Mouse (Mus musculus) heart, adult 9 months (tissue): ENCODE measurements at regions not wholly inside any gene's neighbourhood (a gene's known extent, or its start where the extent isn't known, plus 50 kb on each side); places are given as distances from the start of the nearest gene placed in this dataset.

Source experiments
- DNase-seq, 2 experiments: peaks; one replicate each; pipeline ENCODE4 v3.0.0; 2022; ENCODE audit warnings: low spot score in 2 of 2

GRCm38 (mm10) chr13:44502612-44503256 is 226.5 kb upstream of the Jarid2 start:
- DNase-seq, result no peak

- no peak for DNase-seq
Measured at GRCm38 (mm10) chr13:44503257-44503950, 225.9 kb upstream of the Jarid2 start.

GRCm38 (mm10) chr13:44504455-44504854 is 224.8 kb upstream of the Jarid2 start:
- DNase-seq, result peak in 1 of 2 experiments; percentile 36

- no peak for DNase-seq
Measured at GRCm38 (mm10) chr13:44506975-44507374, 222.3 kb upstream of the Jarid2 start.

- DNase-seq, result no peak
Measured at GRCm38 (mm10) chr13:44509526-44510159, 219.6 kb upstream of the Jarid2 start.

GRCm38 (mm10) chr13:44513378-44514285 is 215.6 kb upstream of the Jarid2 start:
- DNase-seq, result no peak

- DNase-seq, result no peak
Measured at GRCm38 (mm10) chr13:44514636-44515158, 214.6 kb upstream of the Jarid2 start.

GRCm38 (mm10) chr13:44516863-44517262 is 212.4 kb upstream of the Jarid2 start:
- DNase-seq, result no peak

- DNase-seq, result no peak
Measured at GRCm38 (mm10) chr13:44517312-44517711, 212.0 kb upstream of the Jarid2 start.

GRCm38 (mm10) chr13:44518215-44518614 is 211.1 kb upstream of the Jarid2 start:
- DNase-seq, result no peak

GRCm38 (mm10) chr13:44523516-44523915 is 205.8 kb upstream of the Jarid2 start:
- no peak for DNase-seq

- DNase-seq, result no peak
Measured at GRCm38 (mm10) chr13:44530867-44531564, 198.3 kb upstream of the Jarid2 start.

GRCm38 (mm10) chr13:44532631-44533180 is 196.6 kb upstream of the Jarid2 start:
- DNase-seq, result no peak

- peak in 1 of 2 experiments; percentile 36 for DNase-seq
Measured at GRCm38 (mm10) chr13:44534575-44535080, 194.6 kb upstream of the Jarid2 start.

GRCm38 (mm10) chr13:44535441-44535840 is 193.8 kb upstream of the Jarid2 start:
- DNase-seq, result no peak

GRCm38 (mm10) chr13:44538238-44538637 is 191.0 kb upstream of the Jarid2 start:
- no peak for DNase-seq

GRCm38 (mm10) chr13:44540401-44540800 is 188.9 kb upstream of the Jarid2 start:
- DNase-seq, result no peak

- DNase-seq, result peak; percentile 33 to 35
Measured at GRCm38 (mm10) chr13:44541243-44541653, 188.0 kb upstream of the Jarid2 start.

- peak; percentile 17 to 22 for DNase-seq
Measured at GRCm38 (mm10) chr13:44544786-44545185, 184.5 kb upstream of the Jarid2 start.

GRCm38 (mm10) chr13:44546289-44546688 is 183.0 kb upstream of the Jarid2 start:
- no peak for DNase-seq
